Comparison of ENCODE assay signal across 21 mouse cellular contexts in the genomic region with DNA sequence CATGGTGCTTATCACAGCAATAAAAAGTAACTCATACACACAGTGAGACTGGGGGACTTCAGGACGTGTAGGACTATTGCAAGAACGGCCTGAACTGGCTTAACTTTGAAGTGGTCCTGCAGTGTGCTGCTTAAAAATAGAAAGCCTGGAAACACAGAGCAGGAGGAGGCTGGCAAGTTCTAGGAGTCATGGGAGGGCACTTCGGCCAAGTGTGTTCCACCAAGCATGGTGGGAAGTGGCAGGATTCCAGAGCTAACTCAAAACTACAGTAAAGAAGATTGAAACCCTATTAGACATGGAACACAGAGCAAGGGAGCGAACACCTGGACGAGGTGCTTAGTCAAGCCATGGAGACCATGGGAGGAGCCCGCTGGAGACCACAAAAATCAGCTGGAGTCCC. TPM values are rescaled to one million over a fixed set of nuclear protein-coding genes. Genes with fewer than 3 reads are reported as not detected.
DNase-seq lines count a peak whose midpoint lies in the region; ATAC-seq and TF ChIP-seq lines count a peak whose summit lies in the region.
"Had no signal": no experiment of that assay in that cellular context is flagged by ENCODE, and none has a peak within 500 bp of the region (broad histone marks: within the 10 kb centered on the region; RNA-seq: fewer than 3 reads in every experiment).

No protein-coding gene starts in this region.

- no peak for ATAC-seq in heart, embryonic 13.5 days (ENCODE audit: extremely low read depth, insufficient number of reproducible peaks, low FRiP score, low TSS enrichment)
- ATAC-seq: forebrain, embryonic 13.5 days; hindbrain, embryonic 16.5 days; intestine, postnatal 0 days had no signal

- H3K27me3 ChIP-seq in heart, adult 2 months (ENCODE audit: control insufficient read depth, insufficient read depth, low read length), result no peaks in the 10 kb centered on the region
- H3K27me3 ChIP-seq in heart, embryonic 10.5 days (ENCODE audit: insufficient read depth, poor library complexity, severe bottlenecking), result no peaks in the 10 kb centered on the region
- H3K27me3 ChIP-seq in heart, embryonic 13.5 days (replicated peaks), result no peaks in the 10 kb centered on the region
- H3K27me3 ChIP-seq: CH12.LX; forebrain, embryonic 13.5 days; limb, embryonic 15.5 days; neural tube, embryonic 15.5 days had no signal

- no peak for TF ChIP-seq CTCF in heart, adult 2 months (IDR thresholded peaks at IDR 0.05)

- no peaks in the 10 kb centered on the region for H3K9me3 ChIP-seq in heart, embryonic 10.5 days
- no peaks in the 10 kb centered on the region for H3K9me3 ChIP-seq in heart, embryonic 13.5 days
- H3K9me3 ChIP-seq: forebrain, embryonic 13.5 days; limb, embryonic 15.5 days; neural tube, embryonic 15.5 days had no signal

- H3K9ac ChIP-seq in heart, adult 2 months (ENCODE audit: low read depth, low read length), result no peak overlapping the region
- no peak overlapping the region for H3K9ac ChIP-seq in heart, embryonic 13.5 days
- H3K9ac ChIP-seq: forebrain, embryonic 13.5 days; limb, embryonic 15.5 days; lung, embryonic 14.5 days; neural tube, embryonic 15.5 days had no signal

- H3K4me1 ChIP-seq in heart, adult 2 months (ENCODE audit: control insufficient read depth, insufficient read depth, low read length), result no peaks in the 10 kb centered on the region
- H3K4me1 ChIP-seq in heart, embryonic 10.5 days, result peaks cover 30% of the 10 kb centered on the region
- peaks cover 29% of the 10 kb centered on the region for H3K4me1 ChIP-seq in heart, embryonic 13.5 days

- 62% methylated on average over 6 of the region's 6 CpGs for WGBS in heart, adult 2 months
- 67% methylated on average over 6 of the region's 6 CpGs for WGBS in heart, embryonic 10.5 days
- WGBS in heart, embryonic 13.5 days, result 56% methylated on average over 6 of the region's 6 CpGs

- no peaks in the 10 kb centered on the region for H3K36me3 ChIP-seq in heart, adult 2 months (ENCODE audit: control insufficient read depth, insufficient read depth, low read length)
- no peaks in the 10 kb centered on the region for H3K36me3 ChIP-seq in heart, embryonic 10.5 days
- H3K36me3 ChIP-seq in heart, embryonic 13.5 days, result no peaks in the 10 kb centered on the region
- H3K36me3 ChIP-seq: limb, embryonic 15.5 days; neural tube, embryonic 15.5 days had no signal

- H3K4me2 ChIP-seq in heart, embryonic 13.5 days, result no peak overlapping the region
- H3K4me2 ChIP-seq: forebrain, embryonic 13.5 days; limb, embryonic 15.5 days; lung, embryonic 14.5 days; neural tube, embryonic 15.5 days had no signal

- TF ChIP-seq POLR2A in heart, adult 2 months (IDR thresholded peaks at IDR 0.05; ENCODE audit: insufficient read depth, low read depth, low read length), result peak; percentile 24; the same call in 1 of the 2 replicates

- peak overlapping the region; percentile 72 for H3K27ac ChIP-seq in heart, adult 2 months
- no peak overlapping the region for H3K27ac ChIP-seq in heart, embryonic 10.5 days
- H3K27ac ChIP-seq in heart, embryonic 13.5 days (replicated peaks), result peak overlapping the region; percentile 34; the same call in 1 of the 2 replicates
- H3K27ac ChIP-seq: forebrain, embryonic 13.5 days; limb, embryonic 15.5 days; neural tube, embryonic 15.5 days had no signal

- intact Hi-C loops in heart, adult 2 months (cut with DNase I), result no loop called here

- H3K79me2 ChIP-seq in heart, adult 2 months (replicated peaks; ENCODE audit: control insufficient read depth, insufficient read depth, low read length), result no peaks in the 10 kb centered on the region

- peak; percentile 84 for TF ChIP-seq EP300 in heart, adult 2 months (IDR thresholded peaks at IDR 0.05; ENCODE audit: insufficient read depth, low read depth, low read length)

- H3K4me3 ChIP-seq in heart, adult 2 months, result no peak overlapping the region
- no peak overlapping the region for H3K4me3 ChIP-seq in heart, embryonic 10.5 days
- no peak overlapping the region for H3K4me3 ChIP-seq in heart, embryonic 13.5 days
- H3K4me3 ChIP-seq: forebrain, embryonic 13.5 days; limb, embryonic 15.5 days; myocyte; neural tube, embryonic 15.5 days had no signal

- DNase-seq in heart, adult 2 months, result peak; percentile 42 to 64
- DNase-seq in heart, embryonic 10.5 days (ENCODE audit: low spot score), result no peak
- DNase-seq in heart, postnatal 4 days, result peak; percentile 56
- DNase-seq in kidney, postnatal 10 days, result peak; percentile 39
- no peak for DNase-seq in urinary bladder, postnatal 10 days (ENCODE audit: low spot score)
- DNase-seq in testis, postnatal 10 days (ENCODE audit: low spot score), result no peak
- no peak for DNase-seq in cerebellum, adult 9-11 months
- DNase-seq: adrenal gland, adult 2 months; cerebellum, postnatal 25 days; lung, embryonic 14.5 days; midbrain, embryonic 14.5 days; right cerebral cortex, postnatal 4 days; thymus, postnatal 36 days had no signal

RNA-seq across cellular contexts. Expression of a gene that starts 14.6 kb away (rescaled TPM):
- 10 to 100 TPM; 52.1 to 57.4 TPM for total RNA-seq in heart, adult 2 months (2021)
- 15.3 and 24.7 TPM in 2 replicates for polyA plus RNA-seq in heart, adult 2 months (2012; rRNA removed)
- 21.9 and 26.0 TPM in 2 replicates for polyA plus RNA-seq in heart, embryonic 10.5 days (2016; fragmentation: Nextera tagmentation; extraction: Ambion mirVana)
- polyA plus RNA-seq in heart, embryonic 13.5 days (2015; fragmentation: Nextera tagmentation; extraction: Ambion mirVana), result 22.3 and 24.0 TPM in 2 replicates
- total RNA-seq in heart, postnatal 4 days (2021), result 10 to 100 TPM; 83.4 to 89.7 TPM

Comparison
In these comparisons a context has a peak if more than half of its experiments do, and no peak if none do; other contexts are left out.
1. DNase-seq: peak in heart, adult 2 months (2 of 2), heart, postnatal 4 days (single experiment) and kidney, postnatal 10 days (single experiment); none in heart, embryonic 10.5 days (single experiment), urinary bladder, postnatal 10 days (single experiment), testis, postnatal 10 days (single experiment) and cerebellum, adult 9-11 months (single experiment).